Mouse (Mus musculus) midbrain, embryonic 15.5 days (tissue): ENCODE results near the gene Ap5z1. TPM values are rescaled to one million over a fixed set of nuclear protein-coding genes. Genes with fewer than 3 reads are reported as not detected.

Experiments used
- ATAC-seq: fragments of 200-750 bp; cut with Nextera tagmentation; replicated peaks from 2 replicates; pipeline ENCODE4 v1.8.0; 2017; ENCODE audit warnings: moderate TSS enrichment
- H3K27ac ChIP-seq: fragments of 300-500 bp; sonication (generic); 2 replicates; pipeline ENCODE4 v1.5.1; 2015; ENCODE audit warnings: mild to moderate bottlenecking, inconsistent platforms
- H3K27me3 ChIP-seq: fragments of 300-500 bp; sonication (generic); replicated peaks from 2 replicates; pipeline ENCODE4 v1.6.1; 2015; ENCODE audit warnings: inconsistent platforms
- H3K36me3 ChIP-seq: fragments of 300-500 bp; sonication (generic); replicated peaks from 2 replicates; pipeline ENCODE4 v1.6.1; 2015; ENCODE audit warnings: inconsistent platforms
- H3K4me1 ChIP-seq: fragments of 300-500 bp; sonication (generic); 2 replicates; pipeline ENCODE4 v1.6.1; 2015; ENCODE audit warnings: inconsistent platforms
- H3K4me2 ChIP-seq: fragments of 300-500 bp; sonication (generic); 2 replicates; pipeline ENCODE4 v1.6.1; 2015; ENCODE audit warnings: inconsistent platforms, mild to moderate bottlenecking, moderate library complexity
- H3K4me3 ChIP-seq: fragments of 300-500 bp; sonication (generic); 2 replicates; pipeline ENCODE4 v1.5.1; 2015; ENCODE audit warnings: mild to moderate bottlenecking, inconsistent platforms
- H3K9ac ChIP-seq: fragments of 300-500 bp; sonication (generic); 2 replicates; pipeline ENCODE4 v1.6.1; 2015; ENCODE audit warnings: mild to moderate bottlenecking, inconsistent platforms
- H3K9me3 ChIP-seq: fragments of 300-500 bp; sonication (generic); 2 replicates; pipeline ENCODE4 v1.6.1; 2016; ENCODE audit warnings: inconsistent platforms
- WGBS: fragments of 180-500 bp; shearing (Covaris S2); methylation state at CpG from one replicate; pipeline ENCODE4 v1.1.7; 2015; ENCODE audit warnings: mixed read lengths; 5-methylcytosine and 5-hydroxymethylcytosine counted together
- polyA plus RNA-seq: library from polyadenylated mRNA; unstranded; fragments of >200 nt; fragmentation: Nextera tagmentation; extraction: Ambion mirVana; gene quantifications from 2 replicates; pipeline ENCODE4 v1.2.1, GENCODE M21; 2015

Gene Ap5z1
- polyA plus RNA-seq, 1 experiment from 2014 or later = 14.2 TPM

DNA sequence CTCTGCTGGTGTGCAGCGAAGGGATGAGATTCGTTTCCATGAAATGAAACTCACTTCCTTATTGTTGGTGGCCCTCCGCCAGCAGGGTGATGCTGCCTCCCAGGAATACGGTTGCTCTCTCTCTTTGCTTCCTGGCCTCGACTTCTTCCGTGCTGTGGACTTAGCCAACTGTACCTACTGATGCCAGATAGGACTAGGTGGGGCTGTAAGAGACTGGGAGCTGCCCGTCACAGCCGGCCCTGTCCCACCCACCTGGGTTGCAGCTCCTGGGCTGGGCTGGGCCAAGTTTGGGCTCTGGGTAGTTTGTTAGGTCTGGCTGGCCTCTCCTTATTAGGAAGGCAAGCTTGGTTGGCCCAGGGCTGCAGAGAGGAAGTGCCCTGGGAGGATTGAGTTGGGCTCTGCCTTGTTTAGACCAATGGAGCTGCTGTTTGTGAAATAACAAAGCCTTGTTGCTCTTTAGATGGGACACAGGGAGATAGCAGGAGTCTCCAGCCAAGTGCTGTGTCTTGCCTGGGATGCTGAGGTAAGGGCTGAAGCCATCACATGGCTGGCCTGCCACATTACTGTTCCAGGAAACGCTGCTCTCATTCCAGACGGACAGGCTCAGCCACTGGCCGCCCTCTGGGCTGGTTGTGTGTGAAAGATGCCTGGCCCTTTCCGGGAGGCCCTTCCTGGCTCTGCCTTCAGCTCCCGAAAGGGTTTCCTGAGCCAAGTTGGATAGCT is 39.0 kb upstream of the Ap5z1 start:
- Histone ChIP-seq H3K4me1 (peaks cover 38% of the 10 kb centered on the region), H3K9ac (no peak overlapping the region), H3K9me3 (no peaks in the 10 kb centered on the region), H3K27ac (peak overlapping the region; percentile 60), H3K4me3 (no peak overlapping the region), H3K27me3 (no peaks in the 10 kb centered on the region), H3K36me3 (no peaks in the 10 kb centered on the region), H3K4me2 (no peak overlapping the region)
- ATAC-seq = no peak
- WGBS = 72% methylated on average over 13 of the region's 13 CpGs

- peaks cover 38% of the 10 kb centered on the region for H3K4me1 ChIP-seq
- no peaks in the 10 kb centered on the region for H3K9me3 ChIP-seq
- 91% methylated on average over 2 of the region's 2 CpGs for WGBS
- H3K36me3 ChIP-seq = no peaks in the 10 kb centered on the region
- no peak overlapping the region for H3K4me3 ChIP-seq
- H3K27me3 ChIP-seq = no peaks in the 10 kb centered on the region
- ATAC-seq = no peak
- no peak overlapping the region for H3K27ac ChIP-seq
- no peak overlapping the region for H3K9ac ChIP-seq
- H3K4me2 ChIP-seq = no peak overlapping the region
Observed at GRCm38 (mm10) chr5:142426476-142426875, 37.3 kb upstream of the Ap5z1 start.

- Histone ChIP-seq H3K9me3 (no peaks in the 10 kb centered on the region), H3K27ac (no peak overlapping the region), H3K36me3 (no peaks in the 10 kb centered on the region), H3K4me3 (no peak overlapping the region), H3K4me1 (peaks cover 28% of the 10 kb centered on the region), H3K4me2 (no peak overlapping the region), H3K27me3 (no peaks in the 10 kb centered on the region), H3K9ac (no peak overlapping the region)
- WGBS = 47% methylated on average over 10 of the region's 10 CpGs
- no peak for ATAC-seq
Observed at GRCm38 (mm10) chr5:142427876-142428275, 35.9 kb upstream of the Ap5z1 start.

DNA sequence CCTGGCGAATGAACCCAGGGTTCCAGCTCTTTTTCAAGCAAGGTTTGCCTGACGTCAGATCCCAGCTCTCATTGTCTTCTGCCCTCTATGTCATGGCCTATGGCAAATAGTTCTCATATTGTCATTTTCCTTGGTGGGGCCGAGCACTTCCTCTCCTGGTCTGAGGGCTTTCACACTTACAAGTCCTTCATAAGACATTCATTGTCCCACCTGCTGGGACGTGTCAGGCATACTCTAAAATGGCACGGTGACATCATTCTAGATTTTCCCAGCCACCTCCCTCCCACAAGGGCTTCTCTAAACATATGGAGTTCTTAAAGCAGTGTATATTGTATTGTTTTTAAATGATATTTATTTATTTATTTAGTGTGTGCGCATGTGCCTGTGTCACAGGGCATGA is 35.1 kb upstream of the Ap5z1 start:
- H3K36me3 ChIP-seq = no peaks in the 10 kb centered on the region
- H3K27ac ChIP-seq = no peak overlapping the region
- H3K9ac ChIP-seq = no peak overlapping the region
- 68% methylated on average over 6 of the region's 6 CpGs for WGBS
- no peak overlapping the region for H3K4me2 ChIP-seq
- no peaks in the 10 kb centered on the region for H3K9me3 ChIP-seq
- no peaks in the 10 kb centered on the region for H3K27me3 ChIP-seq
- H3K4me3 ChIP-seq = no peak overlapping the region
- peaks cover 23% of the 10 kb centered on the region for H3K4me1 ChIP-seq
- no peak for ATAC-seq

- Histone ChIP-seq H3K9ac (no peak overlapping the region), H3K4me3 (no peak overlapping the region), H3K27me3 (no peaks in the 10 kb centered on the region), H3K4me1 (peaks cover 9% of the 10 kb centered on the region), H3K4me2 (no peak overlapping the region), H3K36me3 (peaks cover 8% of the 10 kb centered on the region), H3K9me3 (no peaks in the 10 kb centered on the region), H3K27ac (no peak overlapping the region)
- 80% methylated on average over 12 of the region's 12 CpGs for WGBS
- no peak for ATAC-seq
Observed at GRCm38 (mm10) chr5:142431029-142431428, 32.7 kb upstream of the Ap5z1 start.

DNA sequence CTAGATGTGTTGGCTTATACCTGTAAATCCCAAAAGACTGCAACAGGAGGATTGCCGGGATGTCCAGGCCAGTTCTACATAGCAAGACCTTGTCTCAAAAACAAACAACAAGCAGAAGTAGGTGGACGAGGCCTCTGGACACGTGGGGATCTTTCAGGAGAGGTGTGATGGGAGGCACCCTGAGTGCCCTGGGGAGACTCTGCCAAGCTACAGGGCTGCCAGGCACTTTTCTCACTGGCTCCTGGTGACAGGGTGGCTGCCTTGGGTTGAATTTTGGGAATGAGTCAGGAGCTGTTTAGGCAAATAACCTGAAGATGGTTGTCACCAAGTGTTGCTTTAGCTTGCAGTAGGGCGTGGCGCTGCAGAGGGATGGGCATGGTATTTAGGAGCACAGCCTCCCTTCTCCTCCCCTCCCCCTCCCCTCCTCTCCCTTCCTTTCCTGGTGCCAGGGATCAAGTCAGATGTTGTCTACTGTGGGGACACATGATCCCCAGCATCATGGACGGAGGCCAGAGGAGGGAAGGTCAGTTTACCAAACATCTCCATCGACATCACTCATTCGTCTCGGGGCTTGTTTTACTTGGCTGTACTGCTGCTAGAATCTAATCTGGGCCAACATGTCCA is 31.8 kb upstream of the Ap5z1 start:
- Histone ChIP-seq H3K9me3 (no peaks in the 10 kb centered on the region), H3K4me2 (no peak overlapping the region), H3K4me3 (no peak overlapping the region), H3K27ac (no peak overlapping the region), H3K9ac (no peak overlapping the region), H3K36me3 (peaks cover 14% of the 10 kb centered on the region), H3K4me1 (peaks cover 9% of the 10 kb centered on the region), H3K27me3 (no peaks in the 10 kb centered on the region)
- 82% methylated on average over 9 of the region's 9 CpGs for WGBS
- ATAC-seq = no peak

DNA sequence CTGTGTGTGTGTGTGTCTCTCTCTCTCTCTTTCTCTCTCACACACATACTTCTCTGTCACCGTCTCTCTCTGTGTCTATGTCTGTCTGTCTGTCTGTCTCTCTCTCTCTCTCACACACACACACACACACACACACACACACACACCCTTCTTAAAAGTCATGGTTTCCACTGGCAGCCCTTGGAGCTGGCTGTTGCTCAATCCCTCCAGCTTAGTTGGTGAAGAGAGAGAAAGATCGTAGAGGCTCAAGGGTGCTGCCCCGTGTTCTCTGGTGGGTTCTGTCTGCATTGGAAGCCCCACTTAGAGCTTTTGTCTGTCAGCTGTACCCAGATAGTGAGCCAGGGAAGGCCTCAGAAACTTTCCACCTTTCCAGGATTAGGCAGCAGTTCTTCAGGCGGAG is 31.0 kb upstream of the Ap5z1 start:
- no peak overlapping the region for H3K4me3 ChIP-seq
- H3K36me3 ChIP-seq = peaks cover 14% of the 10 kb centered on the region
- no peak overlapping the region for H3K27ac ChIP-seq
- ATAC-seq = no peak
- no peak overlapping the region for H3K4me2 ChIP-seq
- H3K4me1 ChIP-seq = peaks cover 7% of the 10 kb centered on the region
- H3K27me3 ChIP-seq = no peaks in the 10 kb centered on the region
- WGBS = 91% methylated on average over 4 of the region's 4 CpGs
- no peak overlapping the region for H3K9ac ChIP-seq
- no peaks in the 10 kb centered on the region for H3K9me3 ChIP-seq

GRCm38 (mm10) chr5:142434052-142434451 is 29.7 kb upstream of the Ap5z1 start:
- Histone ChIP-seq H3K36me3 (peaks cover 14% of the 10 kb centered on the region), H3K4me1 (peaks cover 3% of the 10 kb centered on the region; the same call in 1 of the 2 replicates), H3K9ac (no peak overlapping the region), H3K27ac (0 out of 2 replicates have a peak overlapping the region, but pooled peaks have one; percentile 7), H3K4me2 (no peak overlapping the region), H3K27me3 (no peaks in the 10 kb centered on the region), H3K4me3 (no peak overlapping the region), H3K9me3 (no peaks in the 10 kb centered on the region)
- ATAC-seq = no peak
- 77% methylated on average over 5 of the region's 5 CpGs for WGBS

GRCm38 (mm10) chr5:142435736-142436135 is 28.0 kb upstream of the Ap5z1 start:
- WGBS = 97% methylated on average over 15 of the region's 15 CpGs
- no peak for ATAC-seq
- Histone ChIP-seq H3K9ac (no peak overlapping the region), H3K4me1 (peaks cover 18% of the 10 kb centered on the region), H3K27ac (no peak overlapping the region), H3K4me3 (no peak overlapping the region), H3K36me3 (peaks cover 14% of the 10 kb centered on the region), H3K4me2 (no peak overlapping the region), H3K27me3 (no peaks in the 10 kb centered on the region), H3K9me3 (no peaks in the 10 kb centered on the region)

GRCm38 (mm10) chr5:142438380-142438938 is 25.3 kb upstream of the Ap5z1 start:
- H3K4me3 ChIP-seq = no peak overlapping the region
- peaks cover 14% of the 10 kb centered on the region for H3K36me3 ChIP-seq
- WGBS = 92% methylated on average over 16 of the region's 16 CpGs
- H3K27me3 ChIP-seq = no peaks in the 10 kb centered on the region
- H3K4me1 ChIP-seq = peaks cover 26% of the 10 kb centered on the region
- no peak overlapping the region for H3K27ac ChIP-seq
- no peak overlapping the region for H3K4me2 ChIP-seq
- no peaks in the 10 kb centered on the region for H3K9me3 ChIP-seq
- no peak for ATAC-seq
- no peak overlapping the region for H3K9ac ChIP-seq

DNA sequence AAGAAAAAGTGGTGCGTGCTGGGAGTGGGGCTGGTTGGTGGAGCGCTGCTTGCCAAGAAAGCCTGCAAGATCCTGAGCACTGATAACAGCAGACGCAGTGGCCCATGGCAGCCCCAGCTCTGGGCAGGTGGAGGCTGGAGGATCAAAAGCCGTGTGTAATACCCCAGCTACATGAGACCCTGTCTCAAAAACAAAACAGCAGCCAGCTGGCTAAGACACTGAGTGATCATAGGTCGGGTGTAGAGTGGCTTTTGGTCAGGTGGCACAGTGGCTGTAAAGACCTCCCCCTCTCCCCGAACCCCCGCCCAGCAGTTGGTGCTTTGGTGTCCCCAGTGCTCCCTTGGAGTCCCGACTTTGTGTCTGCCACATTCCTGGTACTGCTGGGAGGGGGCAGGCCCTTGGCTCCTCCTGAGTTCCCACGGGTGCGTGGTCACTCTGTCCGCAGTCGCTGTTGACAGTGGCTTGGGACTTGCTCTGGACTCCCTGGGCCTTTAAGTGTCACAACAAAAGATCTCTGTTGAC is 23.8 kb upstream of the Ap5z1 start:
- Histone ChIP-seq H3K4me1 (peaks cover 29% of the 10 kb centered on the region), H3K4me2 (peak overlapping the region; percentile 43), H3K9me3 (no peaks in the 10 kb centered on the region), H3K27me3 (no peaks in the 10 kb centered on the region), H3K36me3 (peaks cover 14% of the 10 kb centered on the region), H3K27ac (peak overlapping the region; percentile 69), H3K4me3 (peak overlapping the region; percentile 10), H3K9ac (no peak overlapping the region)
- ATAC-seq = peak; percentile 63
- WGBS = 2% methylated on average over 12 of the region's 12 CpGs

DNA sequence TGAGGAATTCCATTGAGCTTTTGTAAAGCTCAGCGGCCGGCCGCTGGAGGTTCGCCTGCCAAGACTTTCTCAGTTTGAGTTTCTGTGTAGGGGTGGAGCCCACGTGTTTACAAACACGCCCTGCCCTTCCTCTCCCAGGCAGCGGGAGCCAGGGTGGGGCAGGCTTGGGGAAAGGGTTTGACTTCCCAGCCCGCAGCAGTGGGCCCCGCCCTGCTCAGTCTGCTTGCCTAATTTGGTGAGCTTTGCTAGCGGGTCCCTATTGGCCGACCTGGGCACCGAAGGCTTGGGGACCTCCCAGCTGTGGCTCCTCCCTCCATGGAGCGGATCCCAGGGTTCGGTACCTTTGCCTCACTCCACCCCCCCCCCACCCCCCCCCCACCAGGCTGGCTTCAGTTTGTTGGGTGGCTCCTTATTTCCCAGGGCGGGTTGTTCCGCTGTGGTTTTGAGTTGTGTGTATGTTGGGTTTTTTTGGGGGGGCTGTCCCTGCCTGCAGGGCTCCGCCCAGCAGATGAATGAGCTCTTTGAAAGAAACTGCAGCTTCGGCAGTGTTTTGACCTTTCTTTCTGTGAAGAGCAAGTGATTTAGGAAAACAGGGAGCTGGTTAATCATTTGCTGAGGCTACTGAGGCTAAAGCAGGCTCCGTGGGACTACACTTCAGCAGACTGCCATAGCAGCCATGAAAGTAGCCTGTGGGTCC is 23.1 kb upstream of the Ap5z1 start:
- Histone ChIP-seq H3K9me3 (no peaks in the 10 kb centered on the region), H3K4me2 (peak overlapping the region; percentile 43), H3K27ac (peak overlapping the region; percentile 69), H3K36me3 (peaks cover 9% of the 10 kb centered on the region), H3K4me1 (peaks cover 35% of the 10 kb centered on the region), H3K9ac (no peak overlapping the region), H3K4me3 (peak overlapping the region; percentile 10), H3K27me3 (no peaks in the 10 kb centered on the region)
- ATAC-seq = peak; percentile 79
- WGBS = 2% methylated on average over 19 of the region's 19 CpGs
